Mouse (Mus musculus) forebrain, postnatal 0 days (tissue): ENCODE data around the gene Runx2. TPM values are rescaled to one million over a fixed set of nuclear protein-coding genes. Genes with fewer than 3 reads are reported as not detected.

ENCODE experiments used
- ATAC-seq: fragments of 200-750 bp; cut with Nextera tagmentation; 2 replicates; pipeline ENCODE4 v1.8.0; 2017; ENCODE audit warnings: mild to moderate bottlenecking, moderate library complexity
- DNase-seq: peaks from one replicate; pipeline ENCODE4 v3.0.0-alpha.2; 2015
- H3K27ac ChIP-seq: fragments of 300-500 bp; sonication (generic); 2 replicates; pipeline ENCODE4 v1.5.1; 2014; ENCODE audit warnings: low read depth, mild to moderate bottlenecking, antibody characterized with exemption, low read length, moderate library complexity, mixed read lengths
- H3K27me3 ChIP-seq: fragments of 300-500 bp; sonication (generic); 2 replicates; pipeline ENCODE4 v1.6.1; 2014; ENCODE audit warnings: mild to moderate bottlenecking, low read length, mixed read lengths; ENCODE audit not compliant: insufficient read depth
- H3K36me3 ChIP-seq: fragments of 300-500 bp; sonication (generic); 2 replicates; pipeline ENCODE4 v1.6.1; 2014; ENCODE audit warnings: mild to moderate bottlenecking, moderate library complexity; ENCODE audit not compliant: insufficient read depth
- H3K4me1 ChIP-seq: fragments of 300-500 bp; sonication (generic); 2 replicates; pipeline ENCODE4 v1.6.1; 2014; ENCODE audit warnings: antibody characterized with exemption; ENCODE audit not compliant: insufficient read depth
- H3K4me2 ChIP-seq: fragments of 300-500 bp; sonication (generic); 2 replicates; pipeline ENCODE4 v1.6.1; 2014; ENCODE audit warnings: low read depth, mild to moderate bottlenecking, moderate library complexity
- H3K4me3 ChIP-seq: fragments of 300-500 bp; sonication (generic); 2 replicates; pipeline ENCODE4 v1.5.1; 2014; ENCODE audit warnings: low read depth, low read length, mixed read lengths
- H3K9ac ChIP-seq: fragments of 300-500 bp; sonication (generic); 2 replicates; pipeline ENCODE4 v1.6.1; 2014; ENCODE audit warnings: mild to moderate bottlenecking
- H3K9me3 ChIP-seq: fragments of 300-500 bp; sonication (generic); 2 replicates; pipeline ENCODE4 v1.6.1; 2016; ENCODE audit warnings: low read length
- CTCF ChIP-seq: sonication (generic); IDR thresholded peaks from 2 replicates; pipeline ENCODE4 v1.5.1; 2016; ENCODE audit warnings: antibody characterized with exemption, control low read depth, low read depth
- WGBS: fragments of 180-500 bp; shearing (Covaris S2); extraction: QIAGEN DNeasy Blood & Tissue Kit; methylation state at CpG from one replicate; pipeline ENCODE4 v1.1.7; 2014; 5-methylcytosine and 5-hydroxymethylcytosine counted together
- polyA plus RNA-seq: library from polyadenylated mRNA; unstranded; fragments of >200 nt; fragmentation: Nextera tagmentation; extraction: Ambion mirVana; gene quantifications from 2 replicates; pipeline ENCODE4 v1.2.1, GENCODE M21; 2015
- total RNA-seq: library from RNA; depleted of rRNA; stranded (reverse); fragments of >200 nt; gene quantifications from 2 replicates; pipeline ENCODE4 v1.2.3, GENCODE M21; 2014

Runx2 gene
- total and polyA plus RNA-seq, 2 experiments from 2014 or later = 0.77 to 5.7 TPM

DNA sequence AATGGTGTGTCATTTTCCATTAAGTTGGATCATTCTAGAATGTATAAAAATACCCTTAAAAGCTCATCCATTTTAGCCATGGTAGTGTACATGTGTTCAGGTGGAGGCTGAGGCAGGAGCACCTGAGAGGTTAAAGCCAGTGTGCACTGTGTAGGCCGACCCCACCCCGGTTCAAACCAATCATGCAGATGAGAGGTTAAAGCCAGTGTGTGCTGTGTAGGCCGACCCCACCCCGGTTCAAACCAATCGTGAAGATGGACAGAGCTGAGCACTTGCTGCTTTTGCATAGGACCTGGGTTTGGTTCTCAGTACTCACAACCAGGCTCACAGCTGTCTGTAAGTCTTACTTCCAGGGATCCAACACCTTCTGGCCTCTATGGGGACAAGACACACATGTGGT lies 7.3 kb upstream of the Runx2 start:
- ATAC-seq (no peak), DNase-seq (no peak)
- Histone ChIP-seq H3K9ac (no peak overlapping the region), H3K27ac (no peak overlapping the region), H3K9me3 (no peaks in the 10 kb centered on the region), H3K4me2 (no peak overlapping the region), H3K4me1 (no peaks in the 10 kb centered on the region), H3K4me3 (no peak overlapping the region), H3K36me3 (no peaks in the 10 kb centered on the region), H3K27me3 (no peaks in the 10 kb centered on the region)
- 90% methylated on average over 5 of the region's 5 CpGs for WGBS
- no peak for TF ChIP-seq CTCF

- ATAC-seq = no peak
- Histone ChIP-seq H3K9ac (no peak overlapping the region), H3K4me3 (no peak overlapping the region), H3K4me1 (no peaks in the 10 kb centered on the region), H3K9me3 (no peaks in the 10 kb centered on the region), H3K27me3 (no peaks in the 10 kb centered on the region), H3K36me3 (no peaks in the 10 kb centered on the region), H3K4me2 (no peak overlapping the region), H3K27ac (no peak overlapping the region)
- TF ChIP-seq CTCF = no peak
- DNase-seq = no peak
- 59% methylated on average over 4 of the region's 4 CpGs for WGBS
Measured at GRCm38 (mm10) chr17:44819816-44820215, 5.2 kb upstream of the Runx2 start.

DNA sequence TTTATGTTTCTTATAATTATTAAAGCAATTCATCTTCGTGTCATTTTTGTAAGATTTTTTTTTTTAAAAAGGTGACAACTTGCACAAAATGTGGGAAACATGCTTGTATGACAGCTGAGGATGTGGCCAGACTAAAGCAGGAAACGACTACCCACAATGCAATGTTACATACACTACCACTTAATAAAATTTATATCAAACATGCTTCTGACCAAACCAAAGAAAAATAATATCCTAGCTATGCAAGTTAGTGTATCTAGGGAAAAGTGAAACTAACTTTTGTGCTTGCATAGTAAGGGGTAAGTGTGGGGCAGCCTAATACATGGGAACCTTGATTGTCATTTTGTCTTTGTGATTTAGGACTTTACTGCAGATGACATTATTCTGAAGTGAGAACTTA lies 4.2 kb upstream of the Runx2 start:
- no peak for TF ChIP-seq CTCF
- no peaks in the 10 kb centered on the region for H3K36me3 ChIP-seq
- no peaks in the 10 kb centered on the region for H3K4me1 ChIP-seq
- no peak for ATAC-seq
- H3K4me2 ChIP-seq = no peak overlapping the region
- 85% methylated on average over 2 of the region's 2 CpGs for WGBS
- DNase-seq = no peak
- H3K4me3 ChIP-seq = no peak overlapping the region
- no peaks in the 10 kb centered on the region for H3K9me3 ChIP-seq
- H3K27ac ChIP-seq = no peak overlapping the region
- no peak overlapping the region for H3K9ac ChIP-seq
- no peaks in the 10 kb centered on the region for H3K27me3 ChIP-seq

DNA sequence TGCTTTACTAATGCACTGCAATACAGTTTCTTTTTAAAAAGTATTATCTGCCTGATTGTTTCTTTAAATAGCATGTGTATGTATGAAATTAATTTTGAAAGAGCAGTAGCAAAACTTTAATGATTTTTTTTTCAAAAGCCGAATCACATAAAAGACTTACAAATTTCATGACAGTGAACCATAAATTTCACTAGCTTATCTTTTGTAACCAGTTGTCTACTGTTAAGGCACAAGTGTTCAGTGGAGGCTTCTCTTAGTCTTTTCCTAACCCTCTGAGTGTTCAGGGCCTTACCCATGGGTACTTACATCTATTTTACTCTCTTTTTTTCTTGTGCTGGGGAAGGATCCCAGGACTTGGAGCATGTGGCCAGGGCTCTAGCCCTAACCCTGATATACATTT lies 7.6 kb downstream of the Runx2 start:
- Histone ChIP-seq H3K9me3 (no peaks in the 10 kb centered on the region), H3K9ac (no peak overlapping the region), H3K36me3 (no peaks in the 10 kb centered on the region), H3K4me3 (no peak overlapping the region), H3K27ac (no peak overlapping the region), H3K4me1 (no peaks in the 10 kb centered on the region), H3K27me3 (no peaks in the 10 kb centered on the region), H3K4me2 (no peak overlapping the region)
- ATAC-seq (no peak), DNase-seq (no peak)
- 88% methylated on average over 1 of the region's 1 CpGs for WGBS
- no peak for TF ChIP-seq CTCF

DNA sequence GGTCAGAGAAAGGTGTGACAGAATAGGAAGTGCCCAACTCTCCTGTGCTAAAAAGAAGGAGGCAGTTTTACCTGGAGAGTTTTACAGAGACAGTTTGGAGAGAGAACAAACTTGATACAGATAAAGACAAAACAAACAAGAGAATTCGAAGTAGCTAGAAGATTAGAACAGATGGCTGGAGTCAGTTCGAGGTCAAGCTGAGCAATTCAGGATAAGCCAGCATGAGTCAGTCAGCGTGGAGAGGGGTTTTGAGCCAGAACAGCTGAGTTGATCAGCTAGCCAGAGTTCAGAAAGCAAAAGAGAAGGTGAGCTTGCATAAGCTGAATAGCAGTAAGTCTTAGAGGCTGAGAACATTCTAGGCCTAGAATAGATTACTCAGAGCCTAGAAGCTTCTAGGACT lies 17.3 kb downstream of the Runx2 start:
- Histone ChIP-seq H3K27ac (no peak overlapping the region), H3K4me1 (no peaks in the 10 kb centered on the region), H3K9me3 (no peaks in the 10 kb centered on the region), H3K9ac (no peak overlapping the region), H3K4me2 (no peak overlapping the region), H3K36me3 (no peaks in the 10 kb centered on the region), H3K4me3 (no peak overlapping the region), H3K27me3 (no peaks in the 10 kb centered on the region)
- WGBS = 48% methylated on average over 3 of the region's 3 CpGs
- no peak for TF ChIP-seq CTCF
- DNase-seq = no peak
- ATAC-seq = no peak

DNA sequence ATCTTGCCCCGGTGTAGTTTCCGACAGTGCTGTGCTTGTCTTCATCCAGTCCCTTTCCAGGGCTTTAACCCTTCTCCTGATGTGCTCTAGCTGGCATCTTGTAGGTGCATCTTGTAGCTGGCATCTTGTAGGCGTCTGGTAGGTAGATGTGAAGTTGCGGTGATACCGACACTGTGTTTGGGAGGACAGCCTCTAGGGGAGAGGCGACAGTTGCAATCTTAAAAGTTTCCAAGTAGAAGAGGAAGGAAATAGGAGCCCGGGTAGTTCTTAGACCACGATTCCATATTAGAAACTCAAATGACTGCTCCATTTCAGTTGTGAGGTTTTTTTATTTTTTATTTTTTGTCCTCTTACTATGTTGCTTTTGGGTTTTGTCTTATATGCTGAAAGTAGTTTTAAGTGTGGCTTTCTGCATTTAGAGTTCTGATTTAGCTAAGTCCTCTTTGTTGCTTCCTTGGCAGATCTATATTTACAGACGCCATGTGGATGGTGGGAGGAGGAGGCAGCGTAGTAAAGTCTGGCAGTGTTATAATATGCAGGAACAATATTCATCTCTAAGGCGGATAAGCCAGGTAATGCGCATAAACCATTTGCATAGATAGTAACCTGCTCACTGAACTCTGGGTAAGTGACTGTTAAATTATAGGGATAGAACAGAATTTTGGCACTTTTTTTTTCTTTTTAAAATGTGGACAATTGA lies 22.2 kb downstream of the Runx2 start:
- no peaks in the 10 kb centered on the region for H3K4me1 ChIP-seq
- DNase-seq = peak; percentile 11
- no peaks in the 10 kb centered on the region for H3K36me3 ChIP-seq
- no peaks in the 10 kb centered on the region for H3K9me3 ChIP-seq
- ATAC-seq = no peak
- H3K27ac ChIP-seq = no peak overlapping the region
- H3K4me3 ChIP-seq = no peak overlapping the region
- TF ChIP-seq CTCF = no peak
- H3K4me2 ChIP-seq = no peak overlapping the region
- 85% methylated on average over 12 of the region's 12 CpGs for WGBS
- H3K9ac ChIP-seq = no peak overlapping the region
- H3K27me3 ChIP-seq = no peaks in the 10 kb centered on the region

DNA sequence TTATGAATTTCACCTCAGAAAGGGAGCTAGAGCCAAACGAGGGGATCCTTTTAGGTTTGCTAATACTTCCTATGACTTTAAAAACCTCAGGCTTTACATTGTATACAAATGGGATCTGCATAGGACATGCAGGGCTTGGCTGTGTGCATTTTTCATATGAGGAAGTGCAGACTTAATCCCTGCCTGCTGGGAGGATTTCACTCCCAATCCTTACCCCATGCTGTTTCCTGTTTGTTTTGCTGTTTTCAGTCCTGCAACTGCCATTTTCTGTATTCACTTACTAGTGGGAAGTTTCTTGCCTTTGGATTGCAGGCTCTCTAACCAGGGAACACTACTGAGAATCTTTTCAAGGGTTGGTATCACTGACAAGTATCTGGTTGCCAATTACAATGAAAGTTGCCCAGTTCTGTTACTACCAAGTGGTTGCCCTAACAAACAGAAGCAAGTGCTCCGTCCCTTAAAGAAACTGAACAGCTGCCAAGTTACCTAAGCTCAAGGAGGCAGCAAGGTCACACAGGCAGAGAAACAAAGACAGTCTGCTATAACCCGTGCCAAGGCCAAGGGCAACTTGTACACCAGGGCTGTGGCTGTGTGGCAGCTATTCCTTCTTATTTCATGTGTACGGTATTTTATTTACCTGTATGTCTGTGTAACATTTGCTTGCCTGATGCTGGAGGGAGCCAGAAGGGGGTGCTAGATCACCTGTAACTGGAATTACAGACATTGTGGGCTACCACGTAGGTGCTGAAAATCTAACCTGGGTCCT lies 25.4 kb downstream of the Runx2 start:
- TF ChIP-seq CTCF = no peak
- 50% methylated on average over 5 of the region's 5 CpGs for WGBS
- Histone ChIP-seq H3K9me3 (no peaks in the 10 kb centered on the region), H3K27me3 (no peaks in the 10 kb centered on the region), H3K4me3 (no peak overlapping the region), H3K9ac (no peak overlapping the region), H3K36me3 (no peaks in the 10 kb centered on the region), H3K4me1 (no peaks in the 10 kb centered on the region), H3K4me2 (no peak overlapping the region), H3K27ac (no peak overlapping the region)
- DNase-seq = no peak
- no peak for ATAC-seq
